Mouse (Mus musculus): Measurements from ENCODE around the gene Slc25a4. TPM values are rescaled to one million over a fixed set of nuclear protein-coding genes. Genes with fewer than 3 reads are reported as not detected.

Gene Slc25a4
- polyA plus RNA-seq (2015; fragmentation: Nextera tagmentation; extraction: Ambion mirVana): 360 and 397 TPM in 2 replicates

DNA sequence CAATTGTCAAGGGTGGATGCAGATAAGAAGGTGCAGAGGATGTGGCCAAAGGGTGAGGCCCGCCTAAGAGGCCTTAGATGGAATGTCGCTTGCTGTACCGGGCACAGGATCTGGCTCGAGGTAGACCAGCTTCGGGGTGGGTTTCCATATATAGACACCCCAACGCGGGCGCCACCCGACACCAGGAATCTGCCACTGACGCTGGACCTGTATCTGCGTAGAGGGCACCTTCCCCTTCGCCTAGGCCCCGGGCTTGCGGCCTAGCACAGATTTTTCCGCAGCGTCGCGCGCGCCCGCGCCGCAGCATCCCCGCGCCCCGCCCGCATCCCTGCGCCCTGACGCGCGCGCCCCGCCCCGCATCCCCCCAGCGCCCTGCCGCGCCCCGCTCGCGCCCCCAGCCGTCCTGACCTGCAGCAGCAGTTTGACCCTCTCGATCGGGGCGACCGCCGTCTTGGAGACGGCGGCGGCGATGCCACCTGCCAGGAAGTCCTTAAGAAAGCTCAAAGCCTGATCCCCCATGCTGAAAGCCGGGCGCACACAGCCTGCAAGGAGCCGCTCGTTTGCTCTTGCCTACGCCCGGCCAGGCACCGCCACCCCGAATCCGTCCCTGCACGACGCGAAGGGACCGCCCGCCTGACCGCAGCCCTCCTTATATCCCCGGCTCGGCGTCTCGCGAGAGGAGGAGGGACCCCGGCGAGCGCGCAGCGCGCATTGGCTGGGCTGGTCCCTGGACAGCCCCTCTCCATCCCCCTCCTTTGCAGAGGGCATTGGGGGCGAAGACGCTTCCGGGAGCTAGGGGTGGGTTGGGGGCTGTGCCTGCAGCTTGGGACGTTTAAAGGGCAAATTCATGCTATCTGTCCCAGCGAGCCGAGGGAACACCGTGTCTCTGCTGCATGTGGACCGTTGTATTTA, at the start of gene Slc25a4:
Gene Slc25a4, minus strand, starts transcription at position 881 of the 912 bp plus-strand sequence.
- H3K4me2 ChIP-seq (ENCODE audit: low read depth, low read length): peak within 1 kb of the TSS; percentile 82
- H3K9me3 ChIP-seq (ENCODE audit: control insufficient read depth, low read length): no peaks in the 10 kb centered on the region
- H3K9ac ChIP-seq (ENCODE audit: low read depth, low read length): peak within 1 kb of the TSS; percentile 88
- H3K4me3 ChIP-seq (ENCODE audit: low read length): peak within 1 kb of the TSS; percentile 78
- peaks cover 14% of the 10 kb centered on the region; the same call in 1 of the 2 replicates for H3K36me3 ChIP-seq (ENCODE audit: control insufficient read depth, insufficient read depth, low read length)
- under 1% methylated on average over 84 of the region's 84 CpGs for WGBS
- H3K4me1 ChIP-seq (ENCODE audit: control insufficient read depth, insufficient read depth, low read length): peaks cover 22% of the 10 kb centered on the region
- peak; percentile 98 for ATAC-seq
- H3K27ac ChIP-seq (ENCODE audit: low read length): peak within 1 kb of the TSS; percentile 93
- H3K27me3 ChIP-seq (replicated peaks; ENCODE audit: control insufficient read depth, insufficient read depth, low read length): no peaks in the 10 kb centered on the region

- Histone ChIP-seq H3K27ac (ENCODE audit: low read length) (no peak overlapping the region), H3K4me1 (ENCODE audit: control insufficient read depth, insufficient read depth, low read length) (no peaks in the 10 kb centered on the region), H3K9ac (ENCODE audit: low read depth, low read length) (no peak overlapping the region), H3K27me3 (replicated peaks; ENCODE audit: control insufficient read depth, insufficient read depth, low read length) (no peaks in the 10 kb centered on the region), H3K4me3 (ENCODE audit: low read length) (no peak overlapping the region), H3K36me3 (ENCODE audit: control insufficient read depth, insufficient read depth, low read length) (no peaks in the 10 kb centered on the region), H3K9me3 (ENCODE audit: control insufficient read depth, low read length) (no peaks in the 10 kb centered on the region), H3K4me2 (ENCODE audit: low read depth, low read length) (no peak overlapping the region)
- ATAC-seq: no peak
- 48% methylated on average over 19 of the region's 19 CpGs for whole genome bisulfite sequencing
Observed at GRCm38 (mm10) chr8:46257921-46258682, 47.0 kb upstream of the Slc25a4 start.

- H3K4me1 ChIP-seq (ENCODE audit: control insufficient read depth, insufficient read depth, low read length): no peaks in the 10 kb centered on the region
- WGBS: 56% methylated on average over 13 of the region's 13 CpGs
- no peak for ATAC-seq
- H3K4me2 ChIP-seq (ENCODE audit: low read depth, low read length): no peak overlapping the region
- no peak overlapping the region for H3K4me3 ChIP-seq (ENCODE audit: low read length)
- H3K27ac ChIP-seq (ENCODE audit: low read length): no peak overlapping the region
- H3K9me3 ChIP-seq (ENCODE audit: control insufficient read depth, low read length): no peaks in the 10 kb centered on the region
- H3K36me3 ChIP-seq (ENCODE audit: control insufficient read depth, insufficient read depth, low read length): no peaks in the 10 kb centered on the region
- H3K27me3 ChIP-seq (replicated peaks; ENCODE audit: control insufficient read depth, insufficient read depth, low read length): no peaks in the 10 kb centered on the region
- no peak overlapping the region for H3K9ac ChIP-seq (ENCODE audit: low read depth, low read length)
Observed at GRCm38 (mm10) chr8:46252456-46252855, 41.4 kb upstream of the Slc25a4 start.

- Histone ChIP-seq H3K27me3 (replicated peaks; ENCODE audit: control insufficient read depth, insufficient read depth, low read length) (no peaks in the 10 kb centered on the region), H3K4me2 (ENCODE audit: low read depth, low read length) (no peak overlapping the region), H3K9me3 (ENCODE audit: control insufficient read depth, low read length) (no peaks in the 10 kb centered on the region), H3K9ac (ENCODE audit: low read depth, low read length) (no peak overlapping the region), H3K4me1 (ENCODE audit: control insufficient read depth, insufficient read depth, low read length) (no peaks in the 10 kb centered on the region), H3K4me3 (ENCODE audit: low read length) (no peak overlapping the region), H3K27ac (ENCODE audit: low read length) (no peak overlapping the region), H3K36me3 (ENCODE audit: control insufficient read depth, insufficient read depth, low read length) (no peaks in the 10 kb centered on the region)
- ATAC-seq: no peak
- 48% methylated on average over 10 of the region's 10 CpGs for WGBS
Observed at GRCm38 (mm10) chr8:46251561-46251960, 40.5 kb upstream of the Slc25a4 start.

DNA sequence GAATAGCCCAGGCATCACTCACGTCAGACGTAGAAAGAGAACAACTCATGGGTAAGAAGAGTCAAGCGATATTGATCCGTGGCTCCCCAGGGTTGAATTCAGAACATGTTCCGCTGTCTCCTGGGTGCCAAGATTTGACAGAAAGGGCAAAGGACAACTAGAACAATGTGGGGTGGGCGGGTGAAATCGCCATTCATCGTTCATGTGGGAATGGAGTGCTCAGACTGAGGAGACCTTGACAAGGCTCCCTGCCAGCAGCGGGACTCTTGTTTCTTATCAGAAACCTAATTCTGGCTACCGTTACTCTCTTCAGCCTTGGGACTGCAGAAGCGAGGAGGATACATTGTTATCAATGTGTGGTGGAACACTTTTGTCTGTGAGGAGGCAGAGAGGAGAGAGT, 35.3 kb upstream of the Slc25a4 start:
- no peak for ATAC-seq
- Histone ChIP-seq H3K4me1 (ENCODE audit: control insufficient read depth, insufficient read depth, low read length) (no peaks in the 10 kb centered on the region), H3K27me3 (replicated peaks; ENCODE audit: control insufficient read depth, insufficient read depth, low read length) (no peaks in the 10 kb centered on the region), H3K4me2 (ENCODE audit: low read depth, low read length) (no peak overlapping the region), H3K27ac (ENCODE audit: low read length) (no peak overlapping the region), H3K4me3 (ENCODE audit: low read length) (no peak overlapping the region), H3K9me3 (ENCODE audit: control insufficient read depth, low read length) (no peaks in the 10 kb centered on the region), H3K9ac (ENCODE audit: low read depth, low read length) (no peak overlapping the region), H3K36me3 (ENCODE audit: control insufficient read depth, insufficient read depth, low read length) (no peaks in the 10 kb centered on the region)
- 59% methylated on average over 11 of the region's 11 CpGs for WGBS

DNA sequence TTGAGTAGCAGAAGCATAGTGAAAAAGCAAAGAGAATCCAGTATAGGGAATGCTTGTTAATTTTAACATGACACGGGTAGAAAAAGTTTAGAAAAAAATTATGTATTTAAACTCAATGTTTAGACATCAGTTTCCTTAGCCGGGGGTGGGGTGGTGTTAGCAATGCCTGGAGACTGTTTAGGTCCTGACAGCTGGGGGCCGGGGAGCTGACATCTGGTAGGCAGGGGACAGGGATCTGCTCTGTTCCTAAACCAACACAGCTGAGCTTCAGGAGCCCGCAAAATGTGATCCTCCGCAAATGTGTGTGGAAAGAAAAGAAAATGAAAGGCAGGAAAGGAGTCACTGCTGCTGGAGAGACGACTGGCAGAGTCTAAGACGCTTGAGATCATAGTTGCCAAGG, 31.9 kb upstream of the Slc25a4 start:
- H3K9ac ChIP-seq (ENCODE audit: low read depth, low read length): 0 out of 2 replicates have a peak overlapping the region, but pooled peaks have one; percentile 8
- WGBS: 33% methylated on average over 7 of the region's 7 CpGs
- peaks cover 5% of the 10 kb centered on the region; the same call in 1 of the 2 replicates for H3K27me3 ChIP-seq (replicated peaks; ENCODE audit: control insufficient read depth, insufficient read depth, low read length)
- no peaks in the 10 kb centered on the region for H3K36me3 ChIP-seq (ENCODE audit: control insufficient read depth, insufficient read depth, low read length)
- no peak overlapping the region for H3K4me3 ChIP-seq (ENCODE audit: low read length)
- H3K9me3 ChIP-seq (ENCODE audit: control insufficient read depth, low read length): no peaks in the 10 kb centered on the region
- H3K4me2 ChIP-seq (ENCODE audit: low read depth, low read length): no peak overlapping the region
- H3K27ac ChIP-seq (ENCODE audit: low read length): no peak overlapping the region
- ATAC-seq: no peak
- no peaks in the 10 kb centered on the region for H3K4me1 ChIP-seq (ENCODE audit: control insufficient read depth, insufficient read depth, low read length)

DNA sequence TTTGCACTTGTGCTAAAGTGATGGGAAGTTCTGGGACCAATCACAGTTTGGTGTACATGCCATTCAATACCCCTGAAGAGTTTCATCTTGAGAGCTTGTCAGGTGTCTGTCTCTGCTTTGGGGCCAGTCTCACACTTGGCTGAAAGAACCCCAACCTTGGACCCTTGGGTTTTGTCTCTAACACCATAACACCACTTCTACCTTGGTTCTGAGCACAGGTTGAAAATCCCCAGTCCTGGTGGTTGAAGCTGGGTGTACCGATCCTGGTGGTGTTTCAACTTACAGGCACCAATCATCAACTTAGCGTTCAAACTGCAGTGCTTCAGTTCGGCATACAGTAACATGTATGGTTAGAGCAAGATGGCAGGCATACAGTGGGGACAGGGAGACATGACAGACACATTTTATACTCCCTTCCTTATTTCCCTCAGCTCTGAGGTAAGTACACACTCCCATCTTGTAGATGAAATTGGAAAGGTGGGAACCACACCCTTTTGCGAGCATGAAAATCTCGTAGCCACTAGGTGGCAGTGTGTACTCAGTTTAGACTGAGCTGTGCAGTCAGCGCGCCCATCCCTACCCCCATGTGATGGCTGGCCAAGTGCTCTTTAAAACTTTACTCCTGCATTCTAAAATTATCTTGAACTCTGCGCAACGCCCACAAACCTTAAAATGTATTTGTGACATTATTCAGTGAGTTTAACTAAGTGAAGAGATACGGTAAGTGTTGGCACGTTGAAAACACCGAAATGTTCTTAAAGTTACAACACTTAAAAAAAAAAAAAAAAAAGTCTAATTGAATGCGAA, 30.7 kb upstream of the Slc25a4 start:
- no peaks in the 10 kb centered on the region for H3K9me3 ChIP-seq (ENCODE audit: control insufficient read depth, low read length)
- peak; percentile 55; the same call in 1 of the 2 replicates for ATAC-seq
- H3K4me1 ChIP-seq (ENCODE audit: control insufficient read depth, insufficient read depth, low read length): 0 out of 2 replicates have a peak, but pooled peaks cover 1% of the 10 kb centered on the region
- H3K27me3 ChIP-seq (replicated peaks; ENCODE audit: control insufficient read depth, insufficient read depth, low read length): peaks cover 8% of the 10 kb centered on the region; the same call in 1 of the 2 replicates
- no peaks in the 10 kb centered on the region for H3K36me3 ChIP-seq (ENCODE audit: control insufficient read depth, insufficient read depth, low read length)
- H3K4me3 ChIP-seq (ENCODE audit: low read length): no peak overlapping the region
- no peak overlapping the region for H3K9ac ChIP-seq (ENCODE audit: low read depth, low read length)
- no peak overlapping the region for H3K27ac ChIP-seq (ENCODE audit: low read length)
- H3K4me2 ChIP-seq (ENCODE audit: low read depth, low read length): no peak overlapping the region
- WGBS: 32% methylated on average over 13 of the region's 13 CpGs

DNA sequence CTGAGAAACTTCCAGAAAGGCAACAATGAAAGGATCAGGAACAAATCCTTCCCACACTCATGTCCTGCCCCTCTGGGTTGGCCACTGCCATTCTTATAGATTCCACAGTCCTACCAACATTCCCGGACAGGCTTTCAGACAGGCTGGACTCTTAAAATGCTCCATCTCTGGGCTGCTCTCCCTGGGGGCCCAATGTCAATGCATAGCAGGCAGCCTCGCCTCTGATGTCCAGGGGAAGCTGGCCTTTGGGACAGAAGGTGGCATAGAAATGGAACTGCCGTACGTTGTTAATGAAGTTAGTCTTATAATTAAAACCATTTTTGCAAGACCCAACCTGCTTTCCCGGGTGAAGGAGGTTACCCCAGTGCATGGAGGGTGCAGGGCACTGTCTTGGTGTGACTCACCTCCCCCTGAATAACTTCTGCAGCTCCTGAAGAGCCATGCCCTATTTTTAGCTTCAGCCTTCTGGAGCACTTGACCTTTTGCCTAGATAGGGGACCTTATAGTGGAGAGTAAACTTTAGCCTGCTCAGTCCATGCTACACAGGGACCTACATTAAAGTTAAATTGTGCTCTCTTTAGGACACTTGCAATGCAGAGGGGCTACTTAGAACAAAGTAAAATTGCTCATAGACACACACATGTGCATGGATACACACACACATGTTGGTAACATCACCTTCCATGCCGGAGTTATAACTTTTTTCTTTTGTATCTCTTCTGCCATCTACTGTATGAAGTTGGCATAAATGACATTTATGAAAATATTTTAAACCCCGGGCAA, 25.5 kb upstream of the Slc25a4 start:
- Histone ChIP-seq H3K4me1 (ENCODE audit: control insufficient read depth, insufficient read depth, low read length) (0 out of 2 replicates have a peak, but pooled peaks cover 3% of the 10 kb centered on the region), H3K9me3 (ENCODE audit: control insufficient read depth, low read length) (no peaks in the 10 kb centered on the region), H3K36me3 (ENCODE audit: control insufficient read depth, insufficient read depth, low read length) (no peaks in the 10 kb centered on the region), H3K4me3 (ENCODE audit: low read length) (no peak overlapping the region), H3K4me2 (ENCODE audit: low read depth, low read length) (no peak overlapping the region), H3K27me3 (replicated peaks; ENCODE audit: control insufficient read depth, insufficient read depth, low read length) (peaks cover 8% of the 10 kb centered on the region; the same call in 1 of the 2 replicates), H3K27ac (ENCODE audit: low read length) (no peak overlapping the region), H3K9ac (ENCODE audit: low read depth, low read length) (no peak overlapping the region)
- ATAC-seq: no peak
- 65% methylated on average over 7 of the region's 7 CpGs for WGBS

All from intestine, embryonic 16.5 days (tissue).